Comparison of ENCODE assay signal across 15 mouse cellular contexts in the genomic region with DNA sequence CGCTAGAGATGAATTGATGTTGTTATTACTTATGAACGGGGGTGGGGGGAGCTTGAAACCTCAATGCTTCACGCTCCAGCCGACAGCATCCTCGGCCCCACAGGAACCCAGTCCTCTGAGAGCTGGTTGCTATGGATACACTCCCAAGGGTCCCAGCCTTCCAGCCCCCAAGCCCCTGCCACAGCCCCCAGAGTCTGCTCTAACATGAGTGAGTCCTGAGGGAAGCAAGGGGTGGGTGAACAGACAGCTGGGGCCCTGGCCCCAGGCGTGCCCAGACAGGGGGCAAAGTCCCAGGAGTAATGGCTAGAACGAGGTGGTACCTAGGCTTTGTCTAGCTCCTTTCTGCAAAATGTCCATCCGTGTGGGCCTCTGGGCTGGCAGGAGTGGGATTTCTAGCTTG.
DNase-seq lines count a peak whose midpoint lies in the region; ATAC-seq and TF ChIP-seq lines count a peak whose summit lies in the region.
"Had no signal": no experiment of that assay in that cellular context is flagged by ENCODE, and none has a peak within 500 bp of the region (broad histone marks: within the 10 kb centered on the region; RNA-seq: fewer than 3 reads in every experiment).

No protein-coding gene starts in this region.

- no peaks in the 10 kb centered on the region for H3K27me3 ChIP-seq in kidney, embryonic 16.5 days (ENCODE audit: insufficient read depth, low read length)
- H3K27me3 ChIP-seq in hindbrain, embryonic 14.5 days (ENCODE audit: control insufficient read depth, insufficient read depth, low read length): no peaks in the 10 kb centered on the region
- H3K27me3 ChIP-seq in midbrain, embryonic 12.5 days: no peaks in the 10 kb centered on the region
- no peaks in the 10 kb centered on the region for H3K27me3 ChIP-seq in kidney, adult 2 months (replicated peaks; ENCODE audit: control insufficient read depth, insufficient read depth, low read length)
- H3K27me3 ChIP-seq: liver, embryonic 13.5 days had no signal

- ATAC-seq in kidney, embryonic 16.5 days (ENCODE audit: low FRiP score, low TSS enrichment): 0 out of 2 replicates have a peak, but pooled peaks have one; percentile 22
- no peak for ATAC-seq in hindbrain, embryonic 14.5 days (ENCODE audit: low FRiP score)
- ATAC-seq in midbrain, embryonic 12.5 days (ENCODE audit: low FRiP score, low read depth): no peak

- H3K9ac ChIP-seq in kidney, embryonic 16.5 days (replicated peaks; ENCODE audit: low read length): no peak overlapping the region
- 0 out of 2 replicates have a peak overlapping the region, but pooled peaks have one; percentile 6 for H3K9ac ChIP-seq in hindbrain, embryonic 14.5 days
- H3K9ac ChIP-seq in midbrain, embryonic 12.5 days (replicated peaks): no peak overlapping the region
- H3K9ac ChIP-seq: liver, embryonic 13.5 days had no signal

- no peak overlapping the region for H3K4me3 ChIP-seq in kidney, embryonic 16.5 days (ENCODE audit: low read length)
- H3K4me3 ChIP-seq in hindbrain, embryonic 14.5 days (replicated peaks; ENCODE audit: low read length): no peak overlapping the region
- no peak overlapping the region for H3K4me3 ChIP-seq in midbrain, embryonic 12.5 days
- no peak overlapping the region for H3K4me3 ChIP-seq in kidney, adult 2 months (ENCODE audit: insufficient read depth, low read depth, low read length)
- H3K4me3 ChIP-seq: liver, embryonic 13.5 days had no signal

- TF ChIP-seq POLR2A in kidney, adult 2 months (IDR thresholded peaks at IDR 0.05; ENCODE audit: low read depth, low read length): no peak

- H3K9me3 ChIP-seq in kidney, embryonic 16.5 days (ENCODE audit: low read length): no peaks in the 10 kb centered on the region
- H3K9me3 ChIP-seq in hindbrain, embryonic 14.5 days (ENCODE audit: control insufficient read depth, low read length): no peaks in the 10 kb centered on the region
- no peaks in the 10 kb centered on the region for H3K9me3 ChIP-seq in midbrain, embryonic 12.5 days
- H3K9me3 ChIP-seq: liver, embryonic 13.5 days had no signal

- 43% methylated on average over 8 of the region's 8 CpGs for WGBS in kidney, embryonic 16.5 days
- WGBS in hindbrain, embryonic 14.5 days: 9% methylated on average over 8 of the region's 8 CpGs
- 22% methylated on average over 8 of the region's 8 CpGs for WGBS in midbrain, embryonic 12.5 days
- WGBS in kidney, adult 2 months: 53% methylated on average over 8 of the region's 8 CpGs

- H3K4me2 ChIP-seq in kidney, embryonic 16.5 days (replicated peaks; ENCODE audit: low read depth, low read length): no peak overlapping the region
- no peak overlapping the region for H3K4me2 ChIP-seq in hindbrain, embryonic 14.5 days (replicated peaks)
- H3K4me2 ChIP-seq in midbrain, embryonic 12.5 days (replicated peaks): 0 out of 2 replicates have a peak overlapping the region, but pooled peaks have one; percentile 12
- H3K4me2 ChIP-seq: liver, embryonic 13.5 days had no signal

- no peak for DNase-seq in kidney, postnatal 10 days
- DNase-seq in hindbrain, embryonic 14.5 days (ENCODE audit: low spot score): no peak
- DNase-seq in retina, postnatal 1 day: peak; percentile 56
- DNase-seq in layer of hippocampus, postnatal 25 days (ENCODE audit: extremely low spot score in 1 of 2, low spot score in 1 of 2): no peak
- no peak for DNase-seq in spleen, adult 12 weeks (ENCODE audit: low spot score)
- DNase-seq in kidney, adult 2 months: no peak
- DNase-seq: adrenal gland, postnatal 25 days; cerebellum, postnatal 36 days; heart, adult 18-20 months; heart, postnatal 36 days; kidney, postnatal 14 days; liver, embryonic 13.5 days; thymus, postnatal 14 days had no signal

- H3K36me3 ChIP-seq in kidney, embryonic 16.5 days (ENCODE audit: insufficient read depth, low read length): peaks cover 21% of the 10 kb centered on the region
- peaks cover 31% of the 10 kb centered on the region for H3K36me3 ChIP-seq in hindbrain, embryonic 14.5 days (replicated peaks; ENCODE audit: control insufficient read depth, insufficient read depth)
- peaks cover 46% of the 10 kb centered on the region for H3K36me3 ChIP-seq in midbrain, embryonic 12.5 days
- H3K36me3 ChIP-seq in kidney, adult 2 months (ENCODE audit: control insufficient read depth, insufficient read depth, low read length): no peaks in the 10 kb centered on the region
- H3K36me3 ChIP-seq: liver, embryonic 13.5 days had no signal

- H3K27ac ChIP-seq in kidney, embryonic 16.5 days (ENCODE audit: low read length): no peak overlapping the region
- H3K27ac ChIP-seq in hindbrain, embryonic 14.5 days: peak overlapping the region; percentile 64
- peak overlapping the region; percentile 71 for H3K27ac ChIP-seq in midbrain, embryonic 12.5 days (replicated peaks)
- no peak overlapping the region for H3K27ac ChIP-seq in kidney, adult 2 months (ENCODE audit: insufficient read depth, low read depth, low read length)
- H3K27ac ChIP-seq: liver, embryonic 13.5 days had no signal

- H3K4me1 ChIP-seq in kidney, embryonic 16.5 days (ENCODE audit: insufficient read depth, low read length): peaks cover 4% of the 10 kb centered on the region
- H3K4me1 ChIP-seq in hindbrain, embryonic 14.5 days (replicated peaks; ENCODE audit: control insufficient read depth, insufficient read depth, low read length): peaks cover 18% of the 10 kb centered on the region
- H3K4me1 ChIP-seq in midbrain, embryonic 12.5 days: peaks cover 27% of the 10 kb centered on the region
- H3K4me1 ChIP-seq in kidney, adult 2 months (ENCODE audit: control insufficient read depth, insufficient read depth, low read length): no peaks in the 10 kb centered on the region
- H3K4me1 ChIP-seq: liver, embryonic 13.5 days had no signal

- no peak for TF ChIP-seq CTCF in kidney, adult 2 months (conservative IDR thresholded peaks at IDR 0.05; ENCODE audit: insufficient read depth, insufficient read length, low read depth, low read length)

Comparison
In these comparisons a context has a peak if more than half of its experiments do, and no peak if none do; other contexts are left out.
1. H3K27ac ChIP-seq: peak in hindbrain, embryonic 14.5 days (single experiment) and midbrain, embryonic 12.5 days (single experiment); none in kidney, embryonic 16.5 days (single experiment) and kidney, adult 2 months (single experiment).